Mouse (Mus musculus) embryonic fibroblast, embryonic 13.5 days (primary cell): ENCODE results near the gene Scd3. TPM values are rescaled to one million over a fixed set of nuclear protein-coding genes. Genes with fewer than 3 reads are reported as not detected.

Experiments used
- H3K27ac ChIP-seq: 2 replicates; pipeline ENCODE4 v1.5.1; 2012; ENCODE audit warnings: low read length, control low read depth, inconsistent platforms; ENCODE audit not compliant: insufficient read depth
- H3K4me1 ChIP-seq: 2 replicates; pipeline ENCODE4 v1.6.1; 2011; ENCODE audit warnings: low read length; ENCODE audit not compliant: control insufficient read depth, insufficient read depth
- H3K4me3 ChIP-seq: 2 replicates; pipeline ENCODE4 v1.5.1; 2011; ENCODE audit warnings: mild to moderate bottlenecking, control low read depth, low read length; ENCODE audit not compliant: insufficient read depth
- CTCF ChIP-seq: IDR thresholded peaks from 2 replicates; pipeline ENCODE4 v1.5.1; 2011; ENCODE audit warnings: mild to moderate bottlenecking, control low read depth, low read length, moderate library complexity, borderline replicate concordance; ENCODE audit not compliant: insufficient read depth
- POLR2A ChIP-seq: IDR thresholded peaks from 2 replicates; pipeline ENCODE4 v1.6.1; 2011; ENCODE audit warnings: low read depth, mild to moderate bottlenecking, control low read depth, low read length, moderate library complexity
- polyA plus RNA-seq: library from polyadenylated mRNA; stranded (reverse); fragments of >200 nt; gene quantifications from 2 replicates; pipeline ENCODE4 v1.2.4, GENCODE M21; 2011; ENCODE audit warnings: low read depth; ENCODE audit not compliant: missing spikeins, insufficient read length

Gene Scd3
- polyA plus RNA-seq, 1 experiment = 0.23 TPM

DNA sequence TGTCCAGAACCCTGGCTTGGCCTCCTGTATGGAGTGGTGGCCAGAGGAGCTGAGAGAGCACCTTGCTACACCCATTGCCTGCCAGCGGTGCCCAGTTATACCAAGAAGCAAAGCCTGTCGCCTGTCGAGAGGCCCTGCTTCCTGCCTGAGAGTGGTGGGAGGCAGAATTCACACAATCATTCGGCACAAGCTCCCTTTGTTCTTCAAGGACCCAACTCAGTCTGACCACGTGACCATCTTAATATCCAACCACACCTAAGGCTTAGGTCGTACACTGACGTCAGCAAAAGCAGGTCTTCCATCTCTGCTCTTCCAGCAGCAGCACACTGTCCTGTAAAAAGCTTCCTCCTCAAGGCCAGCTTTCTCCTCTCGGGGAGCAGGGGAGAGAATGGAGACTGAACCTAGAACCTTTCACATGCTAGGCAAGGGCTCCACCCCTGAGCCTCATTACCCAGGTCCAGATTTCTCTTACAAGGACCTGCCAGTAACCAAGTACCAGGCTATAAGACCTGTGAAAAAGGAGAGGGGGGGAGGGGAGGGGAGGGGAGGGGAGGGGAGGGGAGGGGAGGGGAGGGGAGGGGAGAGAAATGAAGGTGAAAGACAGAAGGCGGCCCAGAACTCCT is 79.6 kb downstream of the Scd3 start:
- Histone ChIP-seq H3K4me3 (no peak overlapping the region), H3K27ac (no peak overlapping the region), H3K4me1 (peaks cover 23% of the 10 kb centered on the region)
- no peak for TF ChIP-seq POLR2A
- no peak for TF ChIP-seq CTCF

DNA sequence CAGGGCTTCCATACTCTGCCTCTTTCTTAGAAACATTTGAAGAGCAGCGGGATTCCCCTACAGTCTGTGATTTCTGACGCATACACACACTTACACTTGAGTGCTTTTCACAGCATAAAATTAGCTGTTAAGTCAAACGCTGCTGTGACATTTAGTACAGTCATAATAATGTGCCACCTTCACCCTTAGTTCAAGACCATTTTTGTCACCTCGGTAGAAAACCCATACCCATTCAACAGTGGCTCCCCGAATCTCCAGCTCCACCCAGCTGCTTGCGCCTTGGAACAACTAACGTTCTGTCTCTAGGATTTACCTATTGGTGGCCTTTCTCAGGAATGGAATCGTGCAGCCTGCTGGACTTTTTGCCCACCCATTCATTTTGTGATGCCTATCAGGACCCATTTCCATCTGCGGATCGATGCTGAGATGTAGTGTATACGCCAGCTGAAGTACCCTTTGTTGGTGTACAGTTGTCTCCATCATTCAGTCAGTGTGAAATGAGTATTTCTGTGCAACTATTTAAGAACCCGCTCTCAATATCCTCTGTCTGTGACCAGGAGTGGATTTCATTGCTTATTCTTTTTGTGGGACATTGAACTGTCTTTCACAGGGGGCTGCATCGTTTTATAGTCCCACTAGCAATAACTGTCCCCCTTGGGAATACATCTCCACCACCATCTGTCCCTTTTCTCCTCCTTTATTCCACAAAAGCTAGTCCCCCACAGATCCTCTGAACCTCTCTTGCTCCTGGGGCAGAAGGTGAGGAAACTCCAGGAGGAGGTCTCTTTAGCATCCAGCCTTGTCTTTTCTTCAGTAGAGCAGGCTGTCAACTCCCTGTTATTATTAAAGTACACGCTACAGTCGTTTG is 80.3 kb downstream of the Scd3 start:
- Histone ChIP-seq H3K4me1 (peaks cover 23% of the 10 kb centered on the region), H3K4me3 (peak overlapping the region; percentile 4; the same call in 1 of the 2 replicates), H3K27ac (peak overlapping the region; percentile 92)
- TF ChIP-seq CTCF (no peak), POLR2A (no peak)

DNA sequence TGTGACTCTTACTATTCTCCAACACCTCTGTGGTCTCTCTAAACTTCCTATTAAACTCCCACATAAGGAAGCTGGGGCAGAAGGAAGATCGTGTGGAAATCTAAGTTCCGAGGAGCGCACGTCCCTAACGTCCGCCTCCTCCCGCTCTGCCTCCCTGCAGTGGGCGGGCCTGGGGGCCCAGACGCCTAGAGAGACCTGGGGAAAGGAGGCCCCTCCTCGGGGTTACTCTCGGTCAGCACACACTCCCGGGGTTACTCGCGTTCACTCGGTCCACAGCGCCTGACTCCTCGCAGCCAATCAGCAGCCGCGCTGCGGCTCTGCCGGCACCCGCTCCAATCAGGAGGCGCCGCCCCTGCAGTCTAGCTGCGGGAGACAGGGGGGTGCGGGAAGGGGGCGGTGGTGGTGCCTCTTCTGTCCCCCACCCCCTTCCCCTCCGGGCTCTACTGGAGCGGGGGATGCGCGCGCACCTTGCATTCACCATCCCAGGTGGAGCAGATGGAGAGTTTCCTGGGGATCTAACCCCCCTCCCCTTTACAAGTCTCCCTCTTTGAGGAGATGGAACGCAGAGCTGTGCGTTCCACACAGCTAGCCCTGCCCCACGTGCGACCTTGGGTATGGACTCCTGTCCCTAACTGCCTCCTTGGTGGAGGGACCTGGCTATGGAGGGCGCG is 81.1 kb downstream of the Scd3 start:
- Histone ChIP-seq H3K27ac (peak overlapping the region; percentile 94), H3K4me1 (peaks cover 23% of the 10 kb centered on the region), H3K4me3 (peak overlapping the region; percentile 14)
- TF ChIP-seq CTCF = no peak
- peak; percentile 60 for TF ChIP-seq POLR2A

DNA sequence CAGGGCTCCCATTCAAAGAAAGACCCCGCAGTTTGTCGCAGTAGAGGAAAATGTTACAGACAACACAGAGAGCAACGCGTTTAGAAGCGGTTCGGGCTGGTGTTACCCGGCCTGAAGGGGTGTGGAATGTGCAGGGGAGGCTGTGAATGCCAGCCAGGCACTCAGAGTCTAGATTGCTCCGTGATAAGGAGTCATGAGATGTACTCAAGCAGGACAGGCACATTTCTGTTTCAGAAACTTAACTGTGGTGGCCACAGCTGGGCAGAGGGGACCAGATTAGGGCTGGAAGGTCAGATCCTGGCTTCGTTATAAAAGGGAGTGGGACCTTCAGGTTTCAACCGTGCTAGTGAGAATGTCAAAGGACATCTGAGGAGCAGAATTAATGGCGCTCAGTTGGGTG is 81.7 kb downstream of the Scd3 start:
- H3K4me3 ChIP-seq = peak overlapping the region; percentile 14
- peaks cover 23% of the 10 kb centered on the region for H3K4me1 ChIP-seq
- TF ChIP-seq CTCF (no peak), POLR2A (no peak; the same call in 1 of the 2 replicates)
- H3K27ac ChIP-seq = peak overlapping the region; percentile 94

DNA sequence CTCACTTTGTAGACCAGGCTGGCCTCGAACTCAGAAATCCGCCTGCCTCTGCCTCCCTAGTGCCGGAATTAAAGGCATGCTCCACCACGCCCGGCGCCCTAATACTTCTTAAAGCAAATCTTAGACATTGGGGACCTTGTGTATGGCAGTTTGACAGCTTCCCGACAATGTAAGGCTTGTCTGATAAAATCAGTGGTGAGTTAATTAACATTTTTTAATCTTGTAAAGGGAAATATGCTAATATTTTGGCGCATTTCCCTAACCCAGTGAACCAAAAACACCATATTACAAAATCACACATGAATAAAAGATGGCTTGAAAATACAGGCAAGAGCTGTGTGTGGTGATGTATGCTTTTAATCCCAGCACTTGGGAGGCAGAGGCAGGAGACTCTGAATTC is 82.5 kb downstream of the Scd3 start:
- Histone ChIP-seq H3K27ac (no peak overlapping the region), H3K4me3 (no peak overlapping the region), H3K4me1 (peaks cover 16% of the 10 kb centered on the region)
- no peak for TF ChIP-seq POLR2A
- TF ChIP-seq CTCF = no peak

DNA sequence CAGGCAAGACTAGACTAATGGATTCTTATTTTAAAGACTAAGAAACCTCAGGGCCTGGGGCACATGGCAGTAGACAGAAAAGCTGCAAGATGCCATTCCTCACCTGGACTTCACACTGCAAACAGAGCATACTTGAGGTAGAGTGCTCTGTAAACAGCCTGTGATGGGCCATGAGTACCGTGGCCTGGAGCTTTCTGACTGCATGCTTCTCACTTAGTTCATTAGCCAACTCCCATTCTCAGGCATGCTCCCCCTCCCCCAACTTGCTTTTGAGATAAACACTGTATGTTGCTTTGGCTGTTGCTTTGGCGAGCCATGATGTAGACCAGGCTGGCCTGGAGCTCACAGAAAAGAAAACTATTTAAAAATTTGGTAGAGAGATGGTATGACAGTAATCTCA is 83.0 kb downstream of the Scd3 start:
- peaks cover 13% of the 10 kb centered on the region for H3K4me1 ChIP-seq
- TF ChIP-seq POLR2A (no peak), CTCF (no peak)
- no peak overlapping the region for H3K4me3 ChIP-seq
- H3K27ac ChIP-seq = no peak overlapping the region

DNA sequence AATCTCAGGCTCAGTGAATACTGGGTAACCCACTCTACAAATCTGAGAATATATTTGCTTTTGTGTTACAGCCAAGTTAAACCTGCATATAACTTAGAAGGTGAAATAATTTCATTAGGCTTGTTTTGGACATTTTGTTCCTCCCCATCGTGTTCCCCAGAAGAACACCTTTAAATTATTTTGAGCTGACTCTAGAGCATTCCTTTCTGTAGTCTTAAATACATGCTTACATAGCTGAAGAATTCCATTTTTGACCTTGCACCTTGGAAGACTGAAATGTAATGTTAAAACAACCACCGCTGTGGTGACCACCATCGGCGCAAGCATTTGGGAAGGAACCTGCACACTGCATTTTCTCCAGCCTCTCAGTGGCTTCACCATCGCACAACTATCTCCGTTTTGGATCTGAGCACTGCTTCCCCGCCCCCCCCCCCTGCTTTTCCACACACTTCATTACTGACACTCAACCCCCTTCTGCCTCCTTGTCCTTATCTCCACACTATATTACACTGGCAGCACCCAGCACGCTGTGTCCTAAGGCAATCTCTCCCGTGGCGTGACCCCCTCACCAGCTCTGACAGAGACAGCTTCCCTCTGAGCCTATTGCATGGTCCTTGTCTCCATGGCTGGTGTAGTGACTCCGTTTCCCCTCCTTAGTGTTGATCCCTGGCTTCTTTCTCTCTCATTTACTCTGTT is 84.5 kb downstream of the Scd3 start:
- Histone ChIP-seq H3K27ac (no peak overlapping the region), H3K4me3 (no peak overlapping the region), H3K4me1 (peaks cover 8% of the 10 kb centered on the region)
- TF ChIP-seq CTCF = no peak
- TF ChIP-seq POLR2A = no peak

DNA sequence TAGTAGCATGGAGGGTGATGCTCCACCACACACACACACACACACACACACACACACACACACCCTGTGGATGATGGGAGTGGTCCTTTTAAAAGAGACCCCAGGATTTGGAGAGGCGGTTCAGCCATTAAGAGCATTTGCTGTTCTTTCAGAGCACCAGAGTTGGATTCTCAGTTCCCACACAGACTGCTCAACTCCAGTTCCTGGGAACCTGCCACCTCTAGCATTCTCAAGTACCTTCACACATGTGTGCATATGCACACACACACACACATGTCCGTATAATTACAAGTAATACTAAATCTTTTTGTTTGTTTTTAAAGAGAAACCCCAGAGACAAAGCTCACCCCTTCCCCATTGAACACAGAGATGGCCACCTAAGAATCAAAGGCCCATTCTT is 89.0 kb downstream of the Scd3 start:
- TF ChIP-seq POLR2A = no peak
- TF ChIP-seq CTCF = no peak
- H3K27ac ChIP-seq = no peak overlapping the region
- no peak overlapping the region for H3K4me3 ChIP-seq
- H3K4me1 ChIP-seq = peaks cover 3% of the 10 kb centered on the region

DNA sequence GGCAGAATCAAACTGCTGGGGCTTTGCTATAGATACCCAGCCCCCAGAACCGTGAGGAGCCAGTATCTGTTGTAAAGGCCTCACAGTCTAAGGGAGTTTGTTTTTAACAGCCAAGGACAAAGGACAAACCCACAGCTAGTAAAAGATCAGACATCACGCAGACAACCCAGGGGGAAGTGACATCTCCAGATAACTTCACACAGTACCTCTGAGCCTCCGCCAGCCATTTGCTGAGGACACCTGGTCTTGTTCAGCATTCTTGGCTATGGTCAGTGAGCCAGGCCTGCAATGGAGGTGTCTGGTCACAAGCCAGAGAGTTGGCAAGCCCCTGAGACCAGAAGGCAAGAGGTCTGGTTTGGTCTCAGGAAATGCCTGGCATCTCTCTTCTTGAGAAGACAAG is 89.4 kb downstream of the Scd3 start:
- peaks cover 3% of the 10 kb centered on the region for H3K4me1 ChIP-seq
- no peak for TF ChIP-seq CTCF
- TF ChIP-seq POLR2A = no peak
- H3K4me3 ChIP-seq = no peak overlapping the region
- H3K27ac ChIP-seq = no peak overlapping the region

DNA sequence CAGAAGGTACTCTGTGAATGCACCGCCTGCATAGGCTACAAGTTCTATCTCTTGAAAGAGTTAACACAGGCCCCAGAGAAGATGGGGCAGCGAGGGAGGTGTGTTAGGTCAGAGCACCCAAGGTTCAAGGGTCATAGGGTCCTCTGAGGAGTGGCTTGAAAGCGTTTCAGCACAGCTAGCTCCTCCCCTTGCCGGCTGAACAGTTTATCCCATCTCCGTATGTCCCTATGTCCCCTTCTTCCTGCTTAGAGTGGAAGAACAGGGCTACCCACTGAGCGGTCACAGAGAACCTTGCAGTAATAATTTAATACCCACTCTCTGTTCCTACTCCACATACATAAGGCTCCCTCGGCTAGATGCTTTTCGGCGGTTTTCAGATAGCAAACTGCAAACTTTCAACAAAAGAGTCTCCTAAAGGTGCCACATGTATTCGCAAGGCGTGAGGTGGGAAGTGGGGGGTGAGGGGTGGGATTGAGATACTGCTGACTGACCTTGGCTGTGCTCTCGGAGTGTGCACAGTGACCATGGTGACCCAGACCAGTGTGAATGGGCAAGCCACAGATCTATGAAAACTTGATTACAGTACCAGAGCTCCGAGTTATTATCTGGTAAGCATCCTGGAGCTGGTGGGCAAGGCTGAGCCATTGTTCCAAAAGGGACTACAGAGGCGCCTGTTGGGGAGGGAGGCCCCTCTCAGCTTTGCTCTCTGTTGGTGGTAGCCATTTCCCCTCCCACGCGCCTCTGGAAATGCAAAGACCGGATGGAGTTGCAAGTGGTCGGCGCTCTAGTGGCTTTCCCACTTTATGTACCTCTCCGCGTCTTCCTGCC is 90.1 kb downstream of the Scd3 start, which contains the start of gene Scd2:
Gene Scd2 (plus strand): TSS at position 734 of the 828 bp plus-strand sequence.
- H3K4me1 ChIP-seq = peaks cover 3% of the 10 kb centered on the region
- TF ChIP-seq CTCF (no peak), POLR2A (peak; percentile 49; the same call in 1 of the 2 replicates)

More for the DNA sequence above, 90.1 kb downstream of the Scd3 start, which contains the start of gene Scd2:
- peak within 1 kb of the TSS; percentile 95 for H3K27ac ChIP-seq
- peak within 1 kb of the TSS; percentile 82 for H3K4me3 ChIP-seq

Other genes starting within 250 kb of the Scd3 start
- not detected in 2 replicates for gene Cpn1, start 216.7 kb upstream of the Scd3 start, polyA plus RNA-seq
- gene Cyp2c23, start 174.1 kb upstream of the Scd3 start, polyA plus RNA-seq = not detected in 2 replicates
- gene Erlin1, start 133.5 kb upstream of the Scd3 start, polyA plus RNA-seq = 38.6 and 49.2 TPM in 2 replicates
- gene Chuk, start 95.8 kb upstream of the Scd3 start, polyA plus RNA-seq = 64.4 and 75.7 TPM in 2 replicates
- gene Cwf19l1, start 67.4 kb upstream of the Scd3 start, polyA plus RNA-seq = 18.0 and 18.9 TPM in 2 replicates
- gene Bloc1s2, start 56.8 kb upstream of the Scd3 start, polyA plus RNA-seq = 58.1 and 70.9 TPM in 2 replicates
- not detected in 2 replicates for gene Pkd2l1, start 10.8 kb upstream of the Scd3 start, polyA plus RNA-seq
- 442 and 478 TPM in 2 replicates for gene Scd2, start 90.4 kb downstream of the Scd3 start, polyA plus RNA-seq
- 0.35 and 0.72 TPM in 2 replicates for gene Scd4, start 129.8 kb downstream of the Scd3 start, polyA plus RNA-seq
- 80.0 and 94.1 TPM in 2 replicates for gene Scd1, start 204.6 kb downstream of the Scd3 start, polyA plus RNA-seq